Mouse (Mus musculus) bone marrow, adult 2 months (tissue): ENCODE data around the gene Nebl.

Experiments used
- CTCF ChIP-seq: fragments of 200-500 bp; IDR thresholded peaks from 2 replicates; pipeline ENCODE4 v1.5.1; 2011; ENCODE audit warnings: low read length, control low read depth; ENCODE audit not compliant: control insufficient read depth, insufficient read depth
- POLR2A ChIP-seq: fragments of 200-500 bp; IDR thresholded peaks from 2 replicates; pipeline ENCODE4 v1.6.1; 2011; ENCODE audit warnings: low read depth, mild to moderate bottlenecking, control low read depth, low read length, borderline replicate concordance; ENCODE audit not compliant: control insufficient read depth

GRCm38 (mm10) chr2:17436739-17437440 lies 294.4 kb downstream of the Nebl start:
- no peak for TF ChIP-seq CTCF
- TF ChIP-seq POLR2A = no peak
